Mouse (Mus musculus): Measurements from ENCODE around the gene Tnrc18.

DNA sequence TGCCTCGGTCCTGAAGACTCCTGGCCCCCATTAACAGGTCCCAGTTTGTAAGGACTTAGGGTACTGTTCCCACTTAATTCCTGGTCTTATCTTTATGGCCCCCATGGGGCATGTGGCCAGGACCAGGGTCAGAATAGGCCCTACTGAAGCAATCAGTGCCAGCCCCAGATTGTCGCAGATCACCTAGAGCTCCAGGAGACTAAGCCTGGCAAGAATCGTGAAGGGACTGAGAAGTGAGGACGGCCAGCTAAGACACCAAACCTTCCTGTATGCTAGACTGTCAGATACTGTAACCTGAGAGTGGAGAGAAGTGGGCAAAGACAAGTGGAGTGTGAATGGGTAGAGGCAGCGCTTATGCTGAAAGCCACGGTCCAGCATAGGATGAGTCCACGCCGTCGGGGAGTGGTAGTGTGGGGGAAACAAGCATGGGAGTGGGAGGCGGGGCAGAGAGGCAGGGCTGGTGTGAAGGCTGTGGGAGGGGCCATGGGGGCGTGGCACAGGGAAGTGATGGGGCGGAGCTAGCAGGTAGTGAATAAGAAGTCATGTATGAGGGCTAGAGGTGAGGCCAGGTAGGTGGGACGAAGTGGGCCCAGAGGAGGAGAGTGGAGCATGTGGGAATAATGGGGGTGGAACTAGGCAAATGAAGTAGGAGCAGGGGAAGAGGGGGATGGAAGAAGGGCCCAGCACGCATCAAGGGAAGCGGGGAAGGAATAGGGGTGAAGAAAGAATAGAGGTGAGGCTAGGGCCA, 116.4 kb downstream of the Tnrc18 start:
- TF ChIP-seq CTCF (IDR thresholded peaks at IDR 0.05; ENCODE audit: insufficient read depth, low read depth, low read length) (no peak), POLR2A (IDR thresholded peaks at IDR 0.05; ENCODE audit: insufficient read depth, low read depth, low read length) (no peak)
